Mouse (Mus musculus) lung, embryonic 14.5 days (tissue): ENCODE results near the gene Ier5l. TPM values are rescaled to one million over a fixed set of nuclear protein-coding genes. Genes with fewer than 3 reads are reported as not detected.

Source experiments
- ATAC-seq: fragments of 200-750 bp; cut with Nextera tagmentation; 2 replicates; pipeline ENCODE4 v1.8.0; 2017; ENCODE audit warnings: mild to moderate bottlenecking, moderate TSS enrichment, moderate library complexity; ENCODE audit not compliant: insufficient read depth
- DNase-seq: peaks from one replicate; pipeline ENCODE4 v3.0.0-alpha.2; 2015
- H3K27ac ChIP-seq: fragments of 300-500 bp; sonication (generic); 2 replicates; pipeline ENCODE4 v1.5.1; 2014; ENCODE audit warnings: low read depth, mild to moderate bottlenecking, moderate library complexity
- H3K27me3 ChIP-seq: fragments of 300-500 bp; sonication (generic); 2 replicates; pipeline ENCODE4 v1.6.1; 2014; ENCODE audit warnings: low read length, control low read depth; ENCODE audit not compliant: insufficient read depth
- H3K36me3 ChIP-seq: fragments of 300-500 bp; sonication (generic); 2 replicates; pipeline ENCODE4 v1.6.1; 2014; ENCODE audit warnings: control low read depth; ENCODE audit not compliant: insufficient read depth
- H3K4me1 ChIP-seq: fragments of 300-500 bp; sonication (generic); 2 replicates; pipeline ENCODE4 v1.6.1; 2014; ENCODE audit warnings: antibody characterized with exemption, control low read depth; ENCODE audit not compliant: insufficient read depth
- H3K4me2 ChIP-seq: fragments of 300-500 bp; sonication (generic); 2 replicates; pipeline ENCODE4 v1.6.1; 2014; ENCODE audit warnings: mild to moderate bottlenecking
- H3K4me3 ChIP-seq: fragments of 300-500 bp; sonication (generic); 2 replicates; pipeline ENCODE4 v1.5.1; 2014; ENCODE audit warnings: low read depth, low read length
- H3K9ac ChIP-seq: fragments of 300-500 bp; sonication (generic); 2 replicates; pipeline ENCODE4 v1.6.1; 2014
- H3K9me3 ChIP-seq: fragments of 300-500 bp; sonication (generic); 2 replicates; pipeline ENCODE4 v1.6.1; 2016; ENCODE audit warnings: low read depth, low read length, control low read depth
- CTCF ChIP-seq: IDR thresholded peaks from 2 replicates; pipeline ENCODE4 v1.5.1; 2016; ENCODE audit warnings: antibody characterized with exemption, low read depth
- WGBS: fragments of 180-500 bp; shearing (Covaris S2); extraction: QIAGEN DNeasy Blood & Tissue Kit; methylation state at CpG from one replicate; pipeline ENCODE4 v1.1.7; 2014; 5-methylcytosine and 5-hydroxymethylcytosine counted together
- polyA plus RNA-seq: library from polyadenylated mRNA; unstranded; fragments of >200 nt; fragmentation: Nextera tagmentation; extraction: Ambion mirVana; gene quantifications from 2 replicates; pipeline ENCODE4 v1.2.1, GENCODE M21; 2014

Ier5l gene
- polyA plus RNA-seq, 1 experiment from 2014 or later, result 4.9 TPM

GRCm38 (mm10) chr2:30470143-30470946, 3.7 kb downstream of the Ier5l start:
- Histone ChIP-seq H3K4me1 (peaks cover 26% of the 10 kb centered on the region), H3K36me3 (no peaks in the 10 kb centered on the region), H3K9ac (peak overlapping the region; percentile 79), H3K27ac (peak overlapping the region; percentile 100), H3K4me2 (peak overlapping the region; percentile 99), H3K4me3 (peak overlapping the region; percentile 96), H3K27me3 (no peaks in the 10 kb centered on the region), H3K9me3 (no peaks in the 10 kb centered on the region)
- TF ChIP-seq CTCF, result peak; percentile 34
- ATAC-seq (peak; percentile 23; the same call in 1 of the 2 replicates), DNase-seq (peak; percentile 87)
- under 1% methylated on average over 46 of the region's 46 CpGs for WGBS

- Histone ChIP-seq H3K27me3 (no peaks in the 10 kb centered on the region), H3K4me2 (peak overlapping the region; percentile 99), H3K36me3 (no peaks in the 10 kb centered on the region), H3K27ac (peak overlapping the region; percentile 100), H3K9me3 (no peaks in the 10 kb centered on the region), H3K4me3 (peak overlapping the region; percentile 96), H3K4me1 (peaks cover 25% of the 10 kb centered on the region), H3K9ac (peak overlapping the region; percentile 79)
- peak; percentile 5; the same call in 1 of the 2 replicates for ATAC-seq
- TF ChIP-seq CTCF, result peak; percentile 85
- peak; percentile 96 for DNase-seq
- under 1% methylated on average over 19 of the region's 19 CpGs for WGBS
Measured at GRCm38 (mm10) chr2:30469796-30470142, 4.2 kb downstream of the Ier5l start.

GRCm38 (mm10) chr2:30469009-30469408, 5.0 kb downstream of the Ier5l start:
- no peaks in the 10 kb centered on the region for H3K9me3 ChIP-seq
- DNase-seq, result no peak
- H3K36me3 ChIP-seq, result no peaks in the 10 kb centered on the region
- TF ChIP-seq CTCF, result no peak
- peaks cover 19% of the 10 kb centered on the region for H3K4me1 ChIP-seq
- H3K4me3 ChIP-seq, result no peak overlapping the region
- H3K27ac ChIP-seq, result no peak overlapping the region
- ATAC-seq, result no peak
- no peaks in the 10 kb centered on the region for H3K27me3 ChIP-seq
- peak overlapping the region; percentile 99 for H3K4me2 ChIP-seq
- H3K9ac ChIP-seq, result peak overlapping the region; percentile 79; the same call in 1 of the 2 replicates
- 55% methylated on average over 6 of the region's 6 CpGs for WGBS

DNA sequence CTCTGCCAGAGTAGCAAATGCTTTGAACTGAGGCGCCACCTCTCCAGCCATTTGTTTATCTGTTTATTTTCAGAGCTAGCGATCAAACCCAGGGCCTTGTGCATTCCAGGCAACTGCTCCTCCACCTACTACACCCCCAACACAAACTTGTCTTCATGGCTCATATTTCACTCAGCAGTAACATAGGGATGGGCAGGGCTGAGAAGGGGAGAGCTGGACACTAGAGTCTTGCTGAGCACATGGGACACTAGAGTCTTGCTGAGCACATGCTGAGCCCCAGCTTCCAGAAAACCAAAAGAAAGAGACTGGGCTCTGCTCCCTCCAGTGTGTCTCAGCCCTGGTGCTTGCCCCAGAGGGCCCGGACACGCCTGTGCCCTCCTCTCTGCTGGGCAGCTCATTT, 7.2 kb downstream of the Ier5l start:
- H3K36me3 ChIP-seq, result no peaks in the 10 kb centered on the region
- H3K27ac ChIP-seq, result no peak overlapping the region; the same call in 1 of the 2 replicates
- H3K4me1 ChIP-seq, result peaks cover 25% of the 10 kb centered on the region
- DNase-seq (peak; percentile 44), ATAC-seq (no peak)
- H3K4me3 ChIP-seq, result no peak overlapping the region
- no peak overlapping the region for H3K4me2 ChIP-seq
- H3K9me3 ChIP-seq, result no peaks in the 10 kb centered on the region
- WGBS, result 30% methylated on average over 4 of the region's 4 CpGs
- H3K9ac ChIP-seq, result no peak overlapping the region
- no peaks in the 10 kb centered on the region for H3K27me3 ChIP-seq
- no peak for TF ChIP-seq CTCF

DNA sequence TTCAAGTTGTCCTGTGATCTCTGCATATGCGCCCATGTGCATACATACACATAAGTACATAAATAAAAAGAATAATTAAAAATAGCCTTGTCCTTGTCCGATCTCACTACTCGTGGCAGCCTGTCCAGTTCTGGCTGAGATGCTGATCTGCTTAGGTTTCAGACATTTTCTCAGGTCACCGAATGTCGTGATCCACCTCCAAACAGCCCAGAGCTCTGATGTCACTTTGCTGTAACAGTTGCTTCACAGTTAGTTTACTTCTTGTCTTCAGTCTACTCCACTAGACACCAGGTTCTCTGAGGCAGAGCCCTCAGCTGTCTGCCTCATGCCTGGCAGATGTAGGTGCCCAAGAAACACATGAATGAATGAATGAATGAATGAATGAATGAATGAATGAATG, 9.6 kb downstream of the Ier5l start:
- H3K9ac ChIP-seq, result peak overlapping the region; percentile 10; the same call in 1 of the 2 replicates
- H3K4me3 ChIP-seq, result peak overlapping the region; percentile 28
- peak overlapping the region; percentile 92; the same call in 1 of the 2 replicates for H3K27ac ChIP-seq

GRCm38 (mm10) chr2:30463904-30464330, 10.1 kb downstream of the Ier5l start:
- H3K4me1 ChIP-seq, result peaks cover 17% of the 10 kb centered on the region; the same call in 1 of the 2 replicates
- H3K9me3 ChIP-seq, result no peaks in the 10 kb centered on the region
- peak overlapping the region; percentile 10; the same call in 1 of the 2 replicates for H3K9ac ChIP-seq
- no peak for TF ChIP-seq CTCF
- no peaks in the 10 kb centered on the region for H3K27me3 ChIP-seq
- ATAC-seq (peak; percentile 85), DNase-seq (peak; percentile 78)
- H3K27ac ChIP-seq, result peak overlapping the region; percentile 92
- peak overlapping the region; percentile 61 for H3K4me2 ChIP-seq
- H3K36me3 ChIP-seq, result 0 out of 2 replicates have a peak, but pooled peaks cover 3% of the 10 kb centered on the region
- 1% methylated on average over 9 of the region's 9 CpGs for WGBS
- H3K4me3 ChIP-seq, result peak overlapping the region; percentile 28

More for the DNA sequence above, 9.6 kb downstream of the Ier5l start:
- no peak for DNase-seq
- H3K36me3 ChIP-seq, result no peaks in the 10 kb centered on the region
- H3K27me3 ChIP-seq, result no peaks in the 10 kb centered on the region
- no peak for TF ChIP-seq CTCF
- H3K4me1 ChIP-seq, result peaks cover 19% of the 10 kb centered on the region; the same call in 1 of the 2 replicates
- 47% methylated on average over 5 of the region's 5 CpGs for WGBS
- peak overlapping the region; percentile 61 for H3K4me2 ChIP-seq
- no peak for ATAC-seq
- H3K9me3 ChIP-seq, result no peaks in the 10 kb centered on the region

GRCm38 (mm10) chr2:30463341-30463761, 10.7 kb downstream of the Ier5l start:
- Histone ChIP-seq H3K36me3 (0 out of 2 replicates have a peak, but pooled peaks cover 3% of the 10 kb centered on the region), H3K27ac (peak overlapping the region; percentile 92), H3K27me3 (no peaks in the 10 kb centered on the region), H3K4me3 (peak overlapping the region; percentile 28; the same call in 1 of the 2 replicates), H3K4me2 (peak overlapping the region; percentile 61), H3K9me3 (no peaks in the 10 kb centered on the region), H3K4me1 (peaks cover 16% of the 10 kb centered on the region; the same call in 1 of the 2 replicates), H3K9ac (peak overlapping the region; percentile 10; the same call in 1 of the 2 replicates)
- ATAC-seq, result peak; percentile 69
- 5% methylated on average over 5 of the region's 5 CpGs for WGBS
- DNase-seq, result peak; percentile 75
- TF ChIP-seq CTCF, result no peak
